ENCODE assay signal across 8 mouse cellular contexts in the genomic region with DNA sequence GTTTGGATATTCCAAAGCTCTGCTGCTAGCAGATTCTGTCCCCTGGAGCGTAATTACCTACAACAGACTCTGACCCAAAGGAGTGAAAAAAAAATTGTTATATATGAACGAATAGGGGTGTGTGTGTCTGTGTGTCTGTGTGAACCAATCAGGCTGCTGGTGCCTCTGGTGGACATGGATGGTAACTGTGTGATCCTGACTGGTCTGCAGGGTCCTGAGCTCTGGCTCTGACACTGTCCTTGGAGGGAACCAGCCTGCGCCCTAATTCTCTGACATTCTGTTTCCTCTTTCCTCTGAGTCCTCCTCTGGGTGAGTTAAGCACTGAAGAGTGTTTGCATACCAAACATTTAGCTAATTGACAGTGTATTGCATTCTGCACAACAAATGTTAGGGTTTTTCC. TPM values are rescaled to one million over a fixed set of nuclear protein-coding genes. Genes with fewer than 3 reads are reported as not detected.
A peak's percentile ranks its signal among the peaks of the same experiment; 100 is the strongest.
DNase-seq lines count a peak whose midpoint lies in the region; ATAC-seq and TF ChIP-seq lines count a peak whose summit lies in the region.

No protein-coding gene starts in this region.

- no peak for ATAC-seq in kidney, embryonic 16.5 days (ENCODE audit: low FRiP score, low TSS enrichment)
- ATAC-seq in erythroid progenitor cell, adult 5-6 weeks (replicated peaks; ENCODE audit: low FRiP score, poor library complexity, severe bottlenecking): peak; percentile 91
- peak; percentile 73; the same call in 1 of the 2 replicates for ATAC-seq in lung, embryonic 14.5 days (ENCODE audit: insufficient read depth)
- ATAC-seq in forebrain, embryonic 12.5 days (ENCODE audit: low FRiP score): no peak
- ATAC-seq in hindbrain, embryonic 16.5 days: no peak

- H3K36me3 ChIP-seq in kidney, embryonic 16.5 days (ENCODE audit: insufficient read depth, low read length): no peaks in the 10 kb centered on the region
- H3K36me3 ChIP-seq in lung, embryonic 14.5 days (ENCODE audit: insufficient read depth): no peaks in the 10 kb centered on the region
- no peaks in the 10 kb centered on the region for H3K36me3 ChIP-seq in forebrain, embryonic 12.5 days (replicated peaks)
- no peaks in the 10 kb centered on the region for H3K36me3 ChIP-seq in embryonic facial prominence, embryonic 10.5 days (replicated peaks)
- H3K36me3 ChIP-seq in hindbrain, embryonic 16.5 days (ENCODE audit: control insufficient read depth, insufficient read depth, low read length): no peaks in the 10 kb centered on the region

- 76% methylated on average over 3 of the region's 3 CpGs for WGBS in kidney, embryonic 16.5 days
- WGBS in lung, embryonic 14.5 days: 53% methylated on average over 3 of the region's 3 CpGs
- 66% methylated on average over 3 of the region's 3 CpGs for WGBS in forebrain, embryonic 12.5 days
- WGBS in embryonic facial prominence, embryonic 10.5 days: 65% methylated on average over 3 of the region's 3 CpGs
- 65% methylated on average over 3 of the region's 3 CpGs for WGBS in hindbrain, embryonic 16.5 days

- no peaks in the 10 kb centered on the region for H3K27me3 ChIP-seq in kidney, embryonic 16.5 days (ENCODE audit: insufficient read depth, low read length)
- H3K27me3 ChIP-seq in lung, embryonic 14.5 days (ENCODE audit: insufficient read depth, low read length): no peaks in the 10 kb centered on the region
- H3K27me3 ChIP-seq in forebrain, embryonic 12.5 days: no peaks in the 10 kb centered on the region
- no peaks in the 10 kb centered on the region for H3K27me3 ChIP-seq in embryonic facial prominence, embryonic 10.5 days (replicated peaks; ENCODE audit: low read depth, poor library complexity, severe bottlenecking)
- H3K27me3 ChIP-seq in hindbrain, embryonic 16.5 days (replicated peaks; ENCODE audit: control insufficient read depth, insufficient read depth, low read length): no peaks in the 10 kb centered on the region

- H3K9me3 ChIP-seq in kidney, embryonic 16.5 days (ENCODE audit: low read length): no peaks in the 10 kb centered on the region
- no peaks in the 10 kb centered on the region for H3K9me3 ChIP-seq in lung, embryonic 14.5 days (ENCODE audit: low read depth, low read length)
- H3K9me3 ChIP-seq in forebrain, embryonic 12.5 days: no peaks in the 10 kb centered on the region
- H3K9me3 ChIP-seq in embryonic facial prominence, embryonic 10.5 days: no peaks in the 10 kb centered on the region
- no peaks in the 10 kb centered on the region for H3K9me3 ChIP-seq in hindbrain, embryonic 16.5 days (ENCODE audit: control insufficient read depth, low read length)

- no peaks in the 10 kb centered on the region for H3K4me1 ChIP-seq in kidney, embryonic 16.5 days (ENCODE audit: insufficient read depth, low read length)
- H3K4me1 ChIP-seq in lung, embryonic 14.5 days (ENCODE audit: insufficient read depth): no peaks in the 10 kb centered on the region
- no peaks in the 10 kb centered on the region for H3K4me1 ChIP-seq in forebrain, embryonic 12.5 days
- H3K4me1 ChIP-seq in embryonic facial prominence, embryonic 10.5 days: peaks cover 3% of the 10 kb centered on the region; the same call in 1 of the 2 replicates
- no peaks in the 10 kb centered on the region for H3K4me1 ChIP-seq in hindbrain, embryonic 16.5 days (ENCODE audit: control insufficient read depth, insufficient read depth, low read depth, low read length)

- no peak overlapping the region for H3K27ac ChIP-seq in kidney, embryonic 16.5 days (ENCODE audit: low read length)
- no peak overlapping the region for H3K27ac ChIP-seq in lung, embryonic 14.5 days (ENCODE audit: low read depth)
- no peak overlapping the region for H3K27ac ChIP-seq in forebrain, embryonic 12.5 days
- H3K27ac ChIP-seq in embryonic facial prominence, embryonic 10.5 days (replicated peaks): no peak overlapping the region
- H3K27ac ChIP-seq in hindbrain, embryonic 16.5 days (ENCODE audit: low read depth, low read length): no peak overlapping the region

- no peak overlapping the region for H3K9ac ChIP-seq in kidney, embryonic 16.5 days (replicated peaks; ENCODE audit: low read length)
- H3K9ac ChIP-seq in lung, embryonic 14.5 days: no peak overlapping the region
- no peak overlapping the region for H3K9ac ChIP-seq in forebrain, embryonic 12.5 days
- no peak overlapping the region for H3K9ac ChIP-seq in hindbrain, embryonic 16.5 days (ENCODE audit: low read depth, low read length)

- peak; percentile 56 for TF ChIP-seq CTCF in lung, embryonic 14.5 days (IDR thresholded peaks at IDR 0.05; ENCODE audit: low read depth)

- H3K4me2 ChIP-seq in kidney, embryonic 16.5 days (replicated peaks; ENCODE audit: low read depth, low read length): no peak overlapping the region
- H3K4me2 ChIP-seq in lung, embryonic 14.5 days: no peak overlapping the region
- no peak overlapping the region for H3K4me2 ChIP-seq in forebrain, embryonic 12.5 days
- no peak overlapping the region for H3K4me2 ChIP-seq in hindbrain, embryonic 16.5 days (ENCODE audit: low read length)

- peak; percentile 14 for DNase-seq in kidney, adult 11 months
- peak; percentile 54 for DNase-seq in ES-CJ7 (ENCODE audit: low read depth, low spot score)
- DNase-seq in lung, embryonic 14.5 days: peak; percentile 19
- DNase-seq in embryonic facial prominence, embryonic 10.5 days (ENCODE audit: low spot score): no peak

- H3K4me3 ChIP-seq in kidney, embryonic 16.5 days (ENCODE audit: low read length): no peak overlapping the region
- H3K4me3 ChIP-seq in lung, embryonic 14.5 days (ENCODE audit: low read depth, low read length): no peak overlapping the region
- no peak overlapping the region for H3K4me3 ChIP-seq in forebrain, embryonic 12.5 days (replicated peaks)
- no peak overlapping the region for H3K4me3 ChIP-seq in embryonic facial prominence, embryonic 10.5 days
- H3K4me3 ChIP-seq in hindbrain, embryonic 16.5 days (ENCODE audit: low read length): no peak overlapping the region

RNA-seq across cellular contexts. Expression of a gene that starts 4.2 kb away (rescaled TPM):
- polyA plus RNA-seq in kidney, embryonic 16.5 days (2015; fragmentation: Nextera tagmentation; extraction: Ambion mirVana): 1.4 and 1.5 TPM in 2 replicates
- total RNA-seq in erythroid progenitor cell, adult 5-6 weeks (2015; ENCODE audit: low replicate concordance): 1,402 and 1,484 TPM in 2 replicates
- 1,540 and 1,607 TPM in 2 replicates for total RNA-seq in erythroid progenitor cell, adult 5-6 weeks (2017; ENCODE audit: low replicate concordance)
- 0.55 and 0.74 TPM in 2 replicates for polyA plus RNA-seq in lung, embryonic 14.5 days (2014; fragmentation: Nextera tagmentation; extraction: Ambion mirVana)
- 2.0 and 2.8 TPM in 2 replicates for polyA plus RNA-seq in forebrain, embryonic 12.5 days (2016; fragmentation: Nextera tagmentation; extraction: Ambion mirVana)
- 9.9 and 13.6 TPM in 2 replicates for polyA plus RNA-seq in embryonic facial prominence, embryonic 10.5 days (2016; fragmentation: Nextera tagmentation; extraction: Ambion mirVana)
- polyA plus RNA-seq in hindbrain, embryonic 16.5 days (2015; fragmentation: Nextera tagmentation; extraction: Ambion mirVana): 0.13 and 0.26 TPM in 2 replicates

RNA-seq across cellular contexts. Expression of a gene that starts 28.3 kb away (rescaled TPM):
- 11.8 and 12.3 TPM in 2 replicates for polyA plus RNA-seq in kidney, embryonic 16.5 days (2015; fragmentation: Nextera tagmentation; extraction: Ambion mirVana)
- 89.0 and 90.1 TPM in 2 replicates for total RNA-seq in erythroid progenitor cell, adult 5-6 weeks (2015; ENCODE audit: low replicate concordance)
- 49.6 and 97.9 TPM in 2 replicates for total RNA-seq in erythroid progenitor cell, adult 5-6 weeks (2017; ENCODE audit: low replicate concordance)
- 9.2 and 9.4 TPM in 2 replicates for polyA plus RNA-seq in lung, embryonic 14.5 days (2014; fragmentation: Nextera tagmentation; extraction: Ambion mirVana)
- polyA plus RNA-seq in forebrain, embryonic 12.5 days (2016; fragmentation: Nextera tagmentation; extraction: Ambion mirVana): 9.9 TPM in 2 replicates
- polyA plus RNA-seq in embryonic facial prominence, embryonic 10.5 days (2016; fragmentation: Nextera tagmentation; extraction: Ambion mirVana): 12.3 and 12.7 TPM in 2 replicates
- polyA plus RNA-seq in hindbrain, embryonic 16.5 days (2015; fragmentation: Nextera tagmentation; extraction: Ambion mirVana): 8.8 TPM in 2 replicates

RNA-seq across cellular contexts. Expression of a gene that starts 33.2 kb away (rescaled TPM):
- 284 and 308 TPM in 2 replicates for polyA plus RNA-seq in kidney, embryonic 16.5 days (2015; fragmentation: Nextera tagmentation; extraction: Ambion mirVana)
- total RNA-seq in erythroid progenitor cell, adult 5-6 weeks (2015; ENCODE audit: low replicate concordance): 1,527 and 1,581 TPM in 2 replicates
- total RNA-seq in erythroid progenitor cell, adult 5-6 weeks (2017; ENCODE audit: low replicate concordance): 312 and 462 TPM in 2 replicates
- 315 and 330 TPM in 2 replicates for polyA plus RNA-seq in lung, embryonic 14.5 days (2014; fragmentation: Nextera tagmentation; extraction: Ambion mirVana)
- 301 and 311 TPM in 2 replicates for polyA plus RNA-seq in forebrain, embryonic 12.5 days (2016; fragmentation: Nextera tagmentation; extraction: Ambion mirVana)
- 427 and 431 TPM in 2 replicates for polyA plus RNA-seq in embryonic facial prominence, embryonic 10.5 days (2016; fragmentation: Nextera tagmentation; extraction: Ambion mirVana)
- 72.5 and 82.4 TPM in 2 replicates for polyA plus RNA-seq in hindbrain, embryonic 16.5 days (2015; fragmentation: Nextera tagmentation; extraction: Ambion mirVana)

Comparison
In these comparisons a context has a peak if more than half of its experiments do, and no peak if none do; other contexts are left out.
1. ATAC-seq: peak in erythroid progenitor cell, adult 5-6 weeks (single experiment) and lung, embryonic 14.5 days (single experiment); none in kidney, embryonic 16.5 days (single experiment), forebrain, embryonic 12.5 days (single experiment) and hindbrain, embryonic 16.5 days (single experiment).